Mouse (Mus musculus): ENCODE measurements at regions not wholly inside any gene's neighbourhood (a gene's known extent, or its start where the extent isn't known, plus 50 kb on each side); places are given as distances from the start of the nearest gene placed in this dataset.

GRCm38 (mm10) chr8:89314907-89315306, 270.9 kb upstream of the Sall1 start:
- ATAC-seq (replicated peaks; ENCODE audit: low FRiP score, low TSS enrichment, poor library complexity, severe bottlenecking): no peak

DNA sequence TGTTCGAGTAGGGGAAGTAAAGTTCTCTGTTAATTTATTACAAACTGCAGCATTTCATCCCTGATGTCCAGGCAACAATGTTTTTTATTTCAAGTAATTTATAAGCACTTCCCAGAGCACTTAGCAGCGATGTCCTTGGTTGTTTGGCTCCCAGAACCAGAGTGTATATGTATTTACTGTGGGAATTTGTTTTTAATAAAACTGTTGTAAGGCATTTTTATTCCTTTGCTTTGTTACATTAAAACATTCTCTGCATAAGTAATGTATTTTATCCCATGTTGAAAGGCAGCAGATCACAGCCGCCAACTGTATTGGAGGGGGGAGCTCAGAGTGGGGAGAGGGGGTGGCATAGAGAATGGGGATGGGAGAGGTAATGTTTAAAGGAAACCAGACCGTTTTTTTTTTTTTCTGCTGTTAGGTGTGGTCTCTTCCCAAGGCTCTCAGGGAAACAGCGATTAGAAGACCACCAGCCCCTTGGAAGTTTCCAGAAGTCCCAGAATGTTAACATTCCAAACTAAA, 266.8 kb upstream of the Sall1 start:
- ATAC-seq (replicated peaks; ENCODE audit: low FRiP score, low TSS enrichment, poor library complexity, severe bottlenecking): no peak

- no peak for ATAC-seq (replicated peaks; ENCODE audit: low FRiP score, low TSS enrichment, poor library complexity, severe bottlenecking)
Observed at GRCm38 (mm10) chr8:89309591-89309990, 265.6 kb upstream of the Sall1 start.

- no peak for ATAC-seq (replicated peaks; ENCODE audit: low FRiP score, low TSS enrichment, poor library complexity, severe bottlenecking)
Observed at GRCm38 (mm10) chr8:89308950-89309349, 265.0 kb upstream of the Sall1 start.

GRCm38 (mm10) chr8:89308532-89308931, 264.6 kb upstream of the Sall1 start:
- ATAC-seq (replicated peaks; ENCODE audit: low FRiP score, low TSS enrichment, poor library complexity, severe bottlenecking): no peak

DNA sequence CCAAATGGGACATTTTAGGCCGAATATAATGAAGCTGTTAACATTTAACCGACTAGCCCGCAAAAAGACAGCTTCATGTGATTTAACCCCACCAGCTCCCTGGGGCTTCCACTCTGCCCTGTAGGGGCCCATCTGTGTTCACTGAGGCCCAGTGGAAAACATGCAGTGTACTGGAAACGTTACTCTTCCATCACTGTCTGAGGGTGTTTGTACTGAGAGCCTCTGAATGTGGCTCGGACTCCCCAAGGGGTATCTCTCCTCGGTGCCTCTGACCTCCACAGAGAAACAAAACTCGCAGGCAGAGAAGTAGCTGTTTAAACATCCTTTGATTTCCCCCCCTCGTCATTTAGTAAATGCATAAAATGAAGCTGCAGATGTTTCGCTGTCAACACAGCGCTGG, 263.6 kb upstream of the Sall1 start:
- no peak for ATAC-seq (replicated peaks; ENCODE audit: low FRiP score, low TSS enrichment, poor library complexity, severe bottlenecking)

DNA sequence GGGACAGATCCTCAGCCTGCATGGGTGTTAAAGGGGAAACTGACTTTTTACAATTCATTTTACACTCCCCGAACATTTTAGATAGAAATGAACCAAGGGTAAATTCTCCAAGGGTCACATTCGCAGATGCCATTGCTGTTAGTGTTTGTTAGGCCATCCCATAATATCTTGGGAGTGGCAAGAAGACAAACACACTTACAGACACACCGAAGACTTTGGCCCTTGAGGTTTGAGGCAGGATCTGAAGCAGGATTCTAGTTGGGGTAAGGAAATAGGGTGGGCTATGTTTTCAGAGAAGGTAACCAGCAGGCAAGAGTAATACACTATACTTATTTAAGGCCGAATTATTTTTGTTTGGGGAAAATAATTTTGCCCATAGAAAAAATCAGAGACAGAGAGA, 263.1 kb upstream of the Sall1 start:
- no peak for ATAC-seq (replicated peaks; ENCODE audit: low FRiP score, low TSS enrichment, poor library complexity, severe bottlenecking)

GRCm38 (mm10) chr8:89304116-89304515, 260.2 kb upstream of the Sall1 start:
- ATAC-seq (replicated peaks; ENCODE audit: low FRiP score, low TSS enrichment, poor library complexity, severe bottlenecking): no peak

GRCm38 (mm10) chr8:89303326-89303725, 259.4 kb upstream of the Sall1 start:
- no peak for ATAC-seq (replicated peaks; ENCODE audit: low FRiP score, low TSS enrichment, poor library complexity, severe bottlenecking)

DNA sequence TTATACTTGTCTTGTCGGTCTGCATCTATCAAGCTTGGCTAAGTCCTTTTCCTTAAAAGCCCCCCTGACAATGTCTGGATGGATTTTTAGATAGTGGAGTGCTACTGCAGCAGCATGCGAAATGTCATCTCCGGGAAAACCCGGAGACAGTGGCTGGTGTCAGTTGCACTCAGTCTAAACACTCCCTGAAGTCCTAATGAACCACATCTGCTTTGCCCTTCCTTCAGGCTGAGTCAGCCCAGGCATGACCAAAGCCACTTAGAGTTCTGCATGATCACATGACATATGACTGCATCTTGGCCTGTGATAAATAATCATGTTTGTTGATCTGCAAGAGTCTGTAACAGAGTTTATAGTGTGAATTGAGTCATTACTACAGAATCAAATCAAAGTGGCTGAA, 255.7 kb upstream of the Sall1 start:
- no peak for ATAC-seq (replicated peaks; ENCODE audit: low FRiP score, low TSS enrichment, poor library complexity, severe bottlenecking)

DNA sequence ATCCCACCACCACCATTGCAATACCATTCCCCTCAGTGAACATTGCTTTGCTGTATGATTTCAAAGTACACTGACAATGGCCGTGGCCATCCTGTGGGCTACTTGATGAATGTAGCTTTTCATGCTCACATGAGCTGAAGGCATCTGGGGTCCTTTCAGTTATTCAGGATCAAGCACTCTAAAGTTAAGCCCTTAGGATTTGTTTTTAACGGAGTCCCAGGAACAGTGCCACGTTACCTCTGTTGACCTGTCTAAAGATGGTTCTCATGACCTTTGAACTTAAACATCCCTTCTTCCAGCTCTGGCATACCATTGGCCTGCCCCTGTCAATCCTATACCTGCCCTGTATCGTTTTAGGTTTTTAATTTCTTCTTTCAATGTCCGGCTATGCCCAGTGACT, 251.7 kb upstream of the Sall1 start:
- no peak for ATAC-seq (replicated peaks; ENCODE audit: low FRiP score, low TSS enrichment, poor library complexity, severe bottlenecking)

- no peak for ATAC-seq (replicated peaks; ENCODE audit: low FRiP score, low TSS enrichment, poor library complexity, severe bottlenecking)
Observed at GRCm38 (mm10) chr8:89289017-89289416, 245.1 kb upstream of the Sall1 start.

DNA sequence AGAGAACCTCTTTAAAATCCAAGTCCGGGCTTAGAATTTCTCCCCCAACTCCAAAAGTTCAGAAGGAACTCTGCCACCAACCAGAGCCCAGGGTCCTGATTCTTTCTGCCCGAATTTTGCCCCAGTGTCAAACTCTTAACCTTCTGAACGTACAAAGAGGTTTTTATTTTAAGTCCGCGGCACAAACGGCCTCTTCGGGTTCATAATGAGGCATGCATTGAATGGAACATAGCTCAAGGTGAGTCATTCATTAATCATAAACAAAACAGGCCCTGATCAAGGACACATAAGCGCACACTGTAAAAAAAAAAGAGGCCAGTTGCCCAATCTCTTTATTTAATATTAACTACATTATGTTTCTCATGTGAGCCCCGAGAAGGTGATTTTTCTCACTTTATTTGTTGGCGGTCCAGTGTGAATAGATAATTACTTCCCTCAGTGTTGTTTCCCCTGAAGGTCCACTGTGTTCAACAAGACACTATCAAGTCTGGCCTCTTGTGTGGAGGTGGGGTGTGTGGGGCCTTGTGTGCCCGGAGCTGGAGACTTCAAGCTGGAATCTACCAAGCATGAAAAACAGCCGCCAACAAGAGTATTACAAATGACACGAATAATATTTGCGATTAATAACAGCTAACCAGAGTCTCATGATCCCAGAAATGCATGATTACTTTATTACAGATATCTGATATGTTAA, 241.1 kb upstream of the Sall1 start:
- no peak for ATAC-seq (replicated peaks; ENCODE audit: low FRiP score, low TSS enrichment, poor library complexity, severe bottlenecking)

DNA sequence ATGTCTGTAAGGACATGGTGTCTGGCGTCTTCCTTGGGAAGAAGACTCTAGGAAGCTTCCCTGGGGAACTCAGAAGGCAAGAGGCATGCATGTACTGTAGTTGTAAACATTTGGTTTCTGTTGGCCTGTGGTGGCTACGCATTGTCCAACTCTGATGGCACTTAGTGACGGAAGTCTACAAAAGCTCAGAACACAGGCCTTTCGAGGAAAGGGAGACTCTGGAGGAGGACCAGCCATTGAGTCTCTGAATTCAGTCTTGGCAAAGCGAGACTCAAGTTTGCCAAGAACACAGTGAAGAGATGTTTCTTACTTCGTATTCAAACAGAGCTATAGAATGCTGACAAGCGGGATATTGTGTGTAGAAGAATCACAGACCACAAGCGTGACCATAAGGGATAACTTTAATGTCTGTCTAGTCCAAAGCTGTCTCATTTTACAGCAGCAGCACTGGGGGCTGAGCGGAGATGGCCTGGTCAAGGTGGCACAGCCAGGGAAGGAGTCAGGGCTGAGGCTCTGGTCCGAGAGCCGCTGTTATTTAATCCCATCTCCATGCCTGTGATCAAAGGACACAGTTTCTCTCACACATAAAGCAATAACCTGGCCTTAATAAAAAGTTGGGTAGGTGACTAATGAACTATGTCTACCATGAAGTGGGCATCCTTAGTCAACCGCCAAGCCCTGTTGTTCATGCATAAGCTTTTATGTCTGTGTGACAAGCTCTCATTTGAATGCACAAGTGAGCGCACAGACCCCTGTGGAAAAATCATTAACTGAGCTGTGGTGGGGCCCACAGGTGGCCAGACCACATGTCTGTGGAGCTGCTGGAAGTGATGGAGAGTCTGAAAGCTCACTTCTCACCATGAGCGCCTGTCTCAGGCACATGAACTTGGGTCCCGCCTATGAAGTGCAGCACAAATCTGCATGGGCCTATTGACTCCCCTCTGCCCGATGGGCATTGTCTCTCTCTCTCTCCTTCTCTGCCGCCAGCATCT, 239.4 kb upstream of the Sall1 start:
- ATAC-seq (replicated peaks; ENCODE audit: low FRiP score, low TSS enrichment, poor library complexity, severe bottlenecking): no peak

GRCm38 (mm10) chr8:89279844-89280243, 235.9 kb upstream of the Sall1 start:
- ATAC-seq (replicated peaks; ENCODE audit: low FRiP score, low TSS enrichment, poor library complexity, severe bottlenecking): no peak

GRCm38 (mm10) chr8:89279142-89279541, 235.2 kb upstream of the Sall1 start:
- ATAC-seq (replicated peaks; ENCODE audit: low FRiP score, low TSS enrichment, poor library complexity, severe bottlenecking): no peak

GRCm38 (mm10) chr8:89273276-89273675, 229.3 kb upstream of the Sall1 start:
- ATAC-seq (replicated peaks; ENCODE audit: low FRiP score, low TSS enrichment, poor library complexity, severe bottlenecking): no peak

- no peak for ATAC-seq (replicated peaks; ENCODE audit: low FRiP score, low TSS enrichment, poor library complexity, severe bottlenecking)
Observed at GRCm38 (mm10) chr8:89272381-89272815, 228.4 kb upstream of the Sall1 start.

DNA sequence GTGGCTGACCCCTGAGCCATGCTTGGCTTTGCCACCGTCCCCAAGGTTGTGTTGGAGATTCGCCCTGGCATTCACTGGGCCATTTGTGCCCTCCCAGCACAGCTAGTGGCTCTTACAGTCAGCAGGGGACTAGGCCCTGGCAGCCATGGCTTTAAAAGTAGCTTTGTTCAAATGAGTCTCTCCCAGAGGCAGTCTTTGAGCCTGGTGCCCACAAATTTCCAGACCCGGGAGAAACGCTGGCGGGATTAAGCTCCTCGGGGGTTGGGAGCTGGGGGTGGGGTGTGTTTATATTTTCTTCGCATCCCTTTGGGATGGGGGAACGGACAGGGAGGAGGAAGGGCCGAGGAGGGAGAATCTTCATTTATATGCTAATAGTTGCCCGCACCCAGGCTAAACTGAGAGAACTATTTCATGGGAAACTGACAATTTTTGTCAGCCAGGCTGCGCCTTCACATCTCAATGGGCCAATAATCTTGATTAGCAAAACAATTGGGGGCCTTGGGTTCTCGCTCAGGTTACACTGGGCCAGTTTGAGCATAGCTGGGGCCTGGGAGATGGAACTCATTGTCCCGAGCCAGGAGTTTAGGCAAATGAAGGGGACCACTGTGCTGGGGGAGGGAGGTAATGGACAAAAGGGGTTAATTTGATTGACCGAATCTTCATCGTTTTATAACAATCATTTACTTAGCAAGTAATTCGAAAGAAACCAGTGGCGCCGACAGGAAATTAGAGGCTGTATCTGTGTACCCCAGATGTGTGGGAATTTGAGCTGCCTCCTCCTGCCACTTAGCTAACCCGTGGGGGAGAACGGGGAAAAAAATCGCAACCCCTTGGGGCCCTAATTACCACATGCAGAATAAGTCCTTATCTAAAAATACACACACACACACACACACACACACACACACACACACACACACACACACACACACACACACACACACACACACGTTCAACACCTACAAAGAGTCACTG, 227.7 kb upstream of the Sall1 start:
- ATAC-seq (replicated peaks; ENCODE audit: low FRiP score, low TSS enrichment, poor library complexity, severe bottlenecking): no peak

Data from megakaryocyte-erythroid progenitor cell, adult 5-6 weeks (primary cell).